10 mouse cellular contexts compared by ENCODE assay signal in genomic region chr3:86689305-86689704, GRCm38 (mm10).
DNase-seq lines count a peak whose midpoint lies in the region; ATAC-seq and TF ChIP-seq lines count a peak whose summit lies in the region.
"Had no signal": no experiment of that assay in that cellular context is flagged by ENCODE, and none has a peak within 500 bp of the region (broad histone marks: within the 10 kb centered on the region; RNA-seq: fewer than 3 reads in every experiment).

No protein-coding gene starts in this region.

- no peak overlapping the region for H3K4me3 ChIP-seq in embryonic facial prominence, embryonic 14.5 days (ENCODE audit: low read depth, low read length)
- H3K4me3 ChIP-seq in midbrain, embryonic 13.5 days (replicated peaks), result no peak overlapping the region
- H3K4me3 ChIP-seq in liver, postnatal 0 days (ENCODE audit: low read depth, low read length), result no peak overlapping the region
- H3K4me3 ChIP-seq: liver, embryonic 12.5 days had no signal

- no peaks in the 10 kb centered on the region for H3K27me3 ChIP-seq in embryonic facial prominence, embryonic 14.5 days (replicated peaks; ENCODE audit: control insufficient read depth, insufficient read depth, low read length)
- H3K27me3 ChIP-seq in midbrain, embryonic 13.5 days, result peaks cover 13% of the 10 kb centered on the region; the same call in 1 of the 2 replicates
- no peaks in the 10 kb centered on the region for H3K27me3 ChIP-seq in liver, postnatal 0 days (ENCODE audit: insufficient read depth, low read length)
- H3K27me3 ChIP-seq: liver, embryonic 12.5 days had no signal

- TF ChIP-seq EP300 in liver, postnatal 0 days (IDR thresholded peaks at IDR 0.05; ENCODE audit: low read depth), result no peak

- peak; percentile 55 for DNase-seq in embryo, embryonic 10 days (ENCODE audit: low spot score)
- DNase-seq in embryo, embryonic 9.5 days (ENCODE audit: extremely low spot score), result no peak
- peak; percentile 34 for DNase-seq in R1 (ENCODE audit: low read depth, low spot score)
- DNase-seq in embryonic facial prominence, embryonic 14.5 days (ENCODE audit: low spot score), result no peak
- no peak for DNase-seq in liver, postnatal 0 days
- no peak for DNase-seq in Muller cell, postnatal 12 days (ENCODE audit: inconsistent ontology term)
- DNase-seq: kidney, adult 9 months had no signal

- H3K36me3 ChIP-seq in embryonic facial prominence, embryonic 14.5 days (ENCODE audit: control insufficient read depth, insufficient read depth, low read length), result no peaks in the 10 kb centered on the region
- no peaks in the 10 kb centered on the region for H3K36me3 ChIP-seq in midbrain, embryonic 13.5 days
- H3K36me3 ChIP-seq in liver, postnatal 0 days (replicated peaks; ENCODE audit: insufficient read depth, low read length), result no peaks in the 10 kb centered on the region
- H3K36me3 ChIP-seq: liver, embryonic 12.5 days had no signal

- TF ChIP-seq CTCF in liver, postnatal 0 days (IDR thresholded peaks at IDR 0.05; ENCODE audit: low read depth), result no peak

- no peak overlapping the region for H3K27ac ChIP-seq in embryonic facial prominence, embryonic 14.5 days (replicated peaks; ENCODE audit: low read depth, low read length)
- no peak overlapping the region; the same call in 1 of the 2 replicates for H3K27ac ChIP-seq in midbrain, embryonic 13.5 days
- H3K27ac ChIP-seq in liver, postnatal 0 days (ENCODE audit: low read depth), result no peak overlapping the region
- H3K27ac ChIP-seq: liver, embryonic 12.5 days had no signal

- no peaks in the 10 kb centered on the region for H3K9me3 ChIP-seq in embryonic facial prominence, embryonic 14.5 days (ENCODE audit: control insufficient read depth, low read length)
- H3K9me3 ChIP-seq in midbrain, embryonic 13.5 days, result no peaks in the 10 kb centered on the region
- H3K9me3 ChIP-seq in liver, postnatal 0 days (ENCODE audit: low read length), result no peaks in the 10 kb centered on the region
- H3K9me3 ChIP-seq: liver, embryonic 12.5 days had no signal

- WGBS in embryonic facial prominence, embryonic 14.5 days, result 17% methylated on average over 7 of the region's 7 CpGs
- 7% methylated on average over 7 of the region's 7 CpGs for WGBS in midbrain, embryonic 13.5 days
- 48% methylated on average over 7 of the region's 7 CpGs for WGBS in liver, postnatal 0 days (ENCODE audit: insufficient replicate concordance)

- no peak overlapping the region for H3K9ac ChIP-seq in embryonic facial prominence, embryonic 14.5 days (ENCODE audit: low read depth, low read length)
- no peak overlapping the region for H3K9ac ChIP-seq in midbrain, embryonic 13.5 days (replicated peaks)
- no peak overlapping the region for H3K9ac ChIP-seq in liver, postnatal 0 days (replicated peaks)
- H3K9ac ChIP-seq: liver, embryonic 12.5 days had no signal

- ATAC-seq in embryonic facial prominence, embryonic 14.5 days (ENCODE audit: low read depth), result no peak
- no peak for ATAC-seq in midbrain, embryonic 13.5 days
- ATAC-seq in megakaryocyte progenitor cell, adult 5-6 weeks (replicated peaks; ENCODE audit: poor library complexity), result no peak
- no peak for ATAC-seq in liver, postnatal 0 days
- ATAC-seq: liver, embryonic 12.5 days had no signal

- peak overlapping the region; percentile 3; the same call in 1 of the 2 replicates for H3K4me2 ChIP-seq in embryonic facial prominence, embryonic 14.5 days (ENCODE audit: low read depth, low read length)
- peak overlapping the region; percentile 26 for H3K4me2 ChIP-seq in midbrain, embryonic 13.5 days (replicated peaks)
- no peak overlapping the region for H3K4me2 ChIP-seq in liver, postnatal 0 days (ENCODE audit: low read depth, low read length)
- H3K4me2 ChIP-seq: liver, embryonic 12.5 days had no signal

- peaks cover 6% of the 10 kb centered on the region; the same call in 1 of the 2 replicates for H3K4me1 ChIP-seq in embryonic facial prominence, embryonic 14.5 days (ENCODE audit: control insufficient read depth, insufficient read depth, low read length)
- H3K4me1 ChIP-seq in midbrain, embryonic 13.5 days (replicated peaks), result peaks cover 15% of the 10 kb centered on the region
- H3K4me1 ChIP-seq in liver, postnatal 0 days (ENCODE audit: insufficient read depth), result no peaks in the 10 kb centered on the region

Comparison
In these comparisons a context has a peak if more than half of its experiments do, and no peak if none do; other contexts are left out.
1. DNase-seq: peak in embryo, embryonic 10 days (single experiment) and R1 (single experiment); none in embryo, embryonic 9.5 days (single experiment), embryonic facial prominence, embryonic 14.5 days (single experiment), liver, postnatal 0 days (single experiment) and Muller cell, postnatal 12 days (single experiment).